Mouse (Mus musculus) fat pad, adult 2 months (tissue): ENCODE measurements around the gene Atp5g3.
"Not testable (repeated sequence)": the region's sequence is repeated elsewhere in the genome, so short reads cannot be mapped to it uniquely, and the experiment has no call there.

Experiments used
- DNase-seq: peaks from one replicate; pipeline ENCODE4 v3.0.0-alpha.2; 2011; ENCODE audit warnings: low read depth, low spot score; ENCODE audit errors: extremely low read depth

Atp5g3 gene

GRCm38 (mm10) chr2:73900364-73900763 is 10.8 kb downstream of the Atp5g3 start:
- DNase-seq = no peak

GRCm38 (mm10) chr2:73896919-73897318 is 14.2 kb downstream of the Atp5g3 start:
- not testable (repeated sequence) for DNase-seq

GRCm38 (mm10) chr2:73893473-73894270 is 17.5 kb downstream of the Atp5g3 start:
- no peak for DNase-seq

- peak; percentile 92 for DNase-seq
Observed at GRCm38 (mm10) chr2:73892464-73893296, 18.4 kb downstream of the Atp5g3 start, which contains the start of gene Atf2. Gene Atf2, minus strand, starts transcription at chr2:73892639.

- no peak for DNase-seq
Observed at GRCm38 (mm10) chr2:73891701-73892463, 19.2 kb downstream of the Atp5g3 start.

- no peak for DNase-seq
Observed at GRCm38 (mm10) chr2:73885997-73886396, 25.1 kb downstream of the Atp5g3 start.

- DNase-seq = no peak
Observed at GRCm38 (mm10) chr2:73877891-73878290, 33.2 kb downstream of the Atp5g3 start.

GRCm38 (mm10) chr2:73867764-73868487 is 43.2 kb downstream of the Atp5g3 start:
- no peak for DNase-seq

GRCm38 (mm10) chr2:73860046-73860624 is 51.0 kb downstream of the Atp5g3 start:
- no peak for DNase-seq
